Mouse (Mus musculus): Measurements from ENCODE around the gene Fam216b.

Gene Fam216b

GRCm38 (mm10) chr14:78088907-78089306 lies at the start of gene Fam216b:
Gene Fam216b, minus strand, starts transcription at chr14:78089007.
- DNase-seq (ENCODE audit: extremely low read depth, low read depth), result no peak

DNA sequence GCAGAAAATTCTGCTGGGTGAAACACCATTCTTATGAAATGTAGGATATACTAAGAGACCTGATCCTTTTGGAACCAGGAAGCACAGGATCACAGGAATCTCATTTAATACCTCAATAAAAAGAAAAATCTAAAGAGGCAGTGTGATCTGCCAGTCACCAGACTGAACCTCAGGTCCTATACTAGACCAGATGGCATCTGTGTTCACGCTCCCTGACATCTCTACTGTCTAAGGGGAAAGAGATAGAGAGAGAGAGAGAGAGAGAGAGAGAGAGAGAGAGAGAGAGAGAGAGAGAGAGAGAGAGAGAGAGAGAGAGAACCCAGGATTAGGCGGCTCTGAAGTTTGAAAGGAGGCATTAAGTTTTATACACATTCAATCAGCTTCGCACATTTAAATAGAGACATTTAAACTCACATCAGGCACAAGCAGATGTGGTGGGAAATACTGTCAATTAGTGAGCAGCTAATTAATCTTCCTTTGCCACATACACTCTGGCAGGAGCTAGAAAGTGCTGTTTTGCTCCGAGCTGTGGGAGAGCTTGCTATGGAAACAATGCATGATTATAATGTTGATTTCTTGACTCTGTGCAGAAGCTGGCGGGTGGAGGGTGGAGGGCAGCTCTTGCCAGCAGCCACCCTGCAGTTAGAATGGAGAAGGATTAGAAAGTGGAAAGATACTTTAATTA lies 43.7 kb upstream of the Fam216b start:
- DNase-seq (ENCODE audit: extremely low read depth, low read depth), result no peak

- no peak for DNase-seq (ENCODE audit: extremely low read depth, low read depth)
Measured at GRCm38 (mm10) chr14:78126670-78127069, 37.9 kb upstream of the Fam216b start.

GRCm38 (mm10) chr14:78120286-78120685 lies 31.5 kb upstream of the Fam216b start:
- no peak for DNase-seq (ENCODE audit: extremely low read depth, low read depth)

- no peak for DNase-seq (ENCODE audit: extremely low read depth, low read depth)
Measured at GRCm38 (mm10) chr14:78119449-78120200, 30.8 kb upstream of the Fam216b start.

DNA sequence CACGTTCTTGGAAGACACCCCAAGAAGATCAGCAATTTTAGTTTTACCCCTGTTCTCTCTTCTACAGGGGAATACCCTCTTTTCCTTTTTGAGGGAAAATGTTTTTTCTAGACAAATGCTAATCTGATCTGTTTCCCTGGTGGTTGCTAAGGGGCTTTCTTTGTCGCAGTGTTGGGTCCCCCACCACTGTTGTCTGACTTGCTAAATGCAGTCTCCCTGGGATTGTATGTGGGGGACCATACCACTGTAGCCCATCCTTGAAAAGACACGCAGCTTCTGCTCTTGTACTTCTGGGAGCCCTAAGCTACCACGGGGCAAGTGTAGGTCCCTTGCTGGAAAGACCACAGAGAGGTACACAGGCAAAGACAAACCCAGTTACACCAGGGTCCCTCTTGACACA lies 28.9 kb upstream of the Fam216b start:
- DNase-seq (ENCODE audit: extremely low read depth, low read depth), result no peak

DNA sequence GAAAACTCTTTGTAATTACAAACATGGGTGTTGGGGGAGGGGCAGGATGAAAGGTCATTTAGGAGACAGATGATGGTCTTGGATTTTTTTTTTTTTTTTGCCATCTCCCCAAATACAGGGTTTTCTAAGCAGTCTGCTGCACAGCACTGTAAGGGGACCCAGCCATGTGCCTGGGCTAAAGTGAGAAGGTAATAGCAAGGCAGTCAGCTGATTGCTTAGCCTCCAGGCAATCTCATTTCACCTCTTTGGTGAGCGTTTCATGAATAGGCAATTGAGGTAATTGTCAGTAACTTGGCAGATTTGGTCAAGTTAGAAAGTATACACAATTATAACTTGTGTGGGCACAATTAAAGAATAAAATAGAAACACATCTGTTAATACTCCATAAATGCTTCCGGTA lies 28.5 kb upstream of the Fam216b start:
- no peak for DNase-seq (ENCODE audit: extremely low read depth, low read depth)

- no peak for DNase-seq (ENCODE audit: extremely low read depth, low read depth)
Measured at GRCm38 (mm10) chr14:78112466-78112865, 23.7 kb upstream of the Fam216b start.

- no peak for DNase-seq (ENCODE audit: extremely low read depth, low read depth)
Measured at GRCm38 (mm10) chr14:78110871-78111270, 22.1 kb upstream of the Fam216b start.

DNA sequence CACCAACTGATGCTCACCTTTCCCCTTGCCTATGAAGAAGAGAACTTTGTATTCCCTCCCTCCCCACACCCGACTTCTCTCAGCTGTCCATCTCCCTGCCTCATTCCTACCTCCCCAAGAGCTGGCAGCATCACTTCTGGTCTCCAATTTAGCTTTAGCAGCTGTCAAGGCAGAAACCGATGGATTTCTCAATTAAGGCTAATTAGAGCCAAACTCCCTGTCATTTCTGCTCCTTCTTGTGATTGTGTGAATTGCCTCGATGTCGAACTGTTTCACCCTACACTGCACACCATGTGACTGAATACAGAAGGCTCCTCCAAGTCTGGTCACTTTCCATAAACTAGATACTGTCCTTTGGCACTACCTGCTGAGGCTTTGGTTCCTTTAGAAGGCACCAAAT lies 20.6 kb upstream of the Fam216b start:
- DNase-seq (ENCODE audit: extremely low read depth, low read depth), result no peak

DNA sequence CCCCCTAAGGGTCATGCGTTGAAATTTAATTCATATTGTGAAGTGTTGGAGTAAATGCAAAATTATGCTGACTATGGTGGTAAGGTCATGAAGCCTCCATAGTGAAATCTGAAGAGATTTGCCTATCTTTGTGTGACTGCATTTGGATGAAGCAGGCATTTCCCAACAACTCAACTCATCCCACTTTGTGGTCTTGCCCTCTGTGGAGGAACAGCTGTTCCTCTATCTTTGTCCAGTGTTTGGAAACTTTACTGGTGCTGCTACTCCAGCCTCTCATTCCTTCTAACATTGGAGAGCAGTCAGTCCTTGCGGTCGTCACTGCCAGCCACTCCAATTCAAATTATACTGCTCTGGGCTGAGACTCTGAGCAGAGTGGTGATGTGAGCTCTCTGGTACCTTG lies 19.6 kb upstream of the Fam216b start:
- DNase-seq (ENCODE audit: extremely low read depth, low read depth), result no peak

DNA sequence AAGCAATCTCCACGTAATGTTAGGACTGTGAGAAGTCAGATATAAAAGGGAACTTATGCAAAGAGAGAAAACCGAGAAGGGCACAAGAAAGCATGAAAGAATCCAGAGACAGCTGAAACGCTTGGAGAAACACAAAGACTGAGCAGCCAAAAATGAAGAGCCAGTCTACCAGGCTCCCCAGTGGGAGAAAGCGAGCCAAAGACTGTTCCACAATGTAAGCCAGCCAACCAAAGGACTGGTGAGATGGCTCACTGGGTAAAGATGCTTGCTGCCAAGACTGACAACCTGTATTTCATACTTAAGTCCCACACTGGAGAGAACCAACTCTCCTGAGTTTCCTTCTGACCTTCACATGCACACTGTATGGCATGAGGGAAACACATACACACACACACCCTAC lies 784 bp upstream of the Fam216b start:
- no peak for DNase-seq (ENCODE audit: extremely low read depth, low read depth)

DNA sequence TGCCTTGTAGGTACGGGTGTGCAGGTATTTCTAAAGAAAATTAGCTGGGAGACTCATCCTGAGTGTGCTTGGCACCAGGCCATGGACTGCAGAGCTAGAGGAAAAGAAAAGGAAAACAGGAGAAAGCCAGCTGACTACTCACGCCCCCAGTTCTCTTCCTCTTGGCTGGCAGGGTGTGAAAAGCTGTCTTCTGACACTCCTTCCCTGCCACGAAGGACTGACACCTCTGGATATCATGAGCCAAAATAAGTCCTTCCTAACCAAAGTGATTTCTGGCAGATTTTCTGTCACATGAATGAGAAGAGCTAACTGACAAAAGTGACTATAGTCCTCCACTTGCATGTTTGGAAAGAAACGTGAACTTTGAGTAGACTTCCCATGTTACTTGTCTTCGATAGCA lies 5.3 kb downstream of the Fam216b start:
- no peak for DNase-seq (ENCODE audit: extremely low read depth, low read depth)

DNA sequence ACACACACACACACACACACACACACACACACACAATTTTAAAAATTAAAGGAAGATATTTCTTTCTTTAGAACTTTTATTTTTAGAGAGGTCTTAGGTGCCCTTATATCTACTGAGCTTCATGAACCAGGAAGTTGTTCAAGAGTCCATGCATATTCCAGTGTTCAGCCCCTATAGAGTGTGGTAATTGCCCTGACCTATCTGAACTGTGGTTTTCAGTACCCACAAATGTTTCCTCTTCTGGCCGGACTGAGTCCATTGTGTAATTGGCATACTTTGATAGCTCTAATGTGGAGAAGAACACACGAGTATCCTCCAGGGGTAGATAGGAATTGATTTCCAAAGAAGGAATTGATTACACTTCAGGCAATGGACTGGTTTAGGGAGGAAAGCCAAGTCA lies 11.3 kb downstream of the Fam216b start:
- DNase-seq (ENCODE audit: extremely low read depth, low read depth), result no peak

GRCm38 (mm10) chr14:78065938-78066710 lies 22.7 kb downstream of the Fam216b start:
- DNase-seq (ENCODE audit: extremely low read depth, low read depth), result no peak

DNA sequence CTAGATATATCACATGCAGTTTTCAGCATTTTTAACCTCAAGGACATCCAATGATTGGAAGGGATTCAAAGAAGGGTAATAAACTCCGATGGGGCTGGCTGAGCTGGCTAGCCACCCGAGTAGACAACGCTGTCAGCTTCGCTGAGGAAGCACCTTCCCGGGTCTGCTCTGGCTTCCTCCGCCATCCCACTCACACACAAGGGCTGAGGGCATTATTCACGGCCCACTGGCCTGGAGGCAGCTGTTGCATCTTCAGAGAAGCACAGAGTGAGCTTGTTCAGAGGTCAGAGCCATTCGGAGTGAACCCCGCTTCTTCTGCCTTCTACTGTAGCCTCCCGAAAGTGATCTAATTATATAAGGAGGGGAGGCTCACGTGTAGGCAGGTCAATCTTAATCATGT lies 26.3 kb downstream of the Fam216b start:
- no peak for DNase-seq (ENCODE audit: extremely low read depth, low read depth)

DNA sequence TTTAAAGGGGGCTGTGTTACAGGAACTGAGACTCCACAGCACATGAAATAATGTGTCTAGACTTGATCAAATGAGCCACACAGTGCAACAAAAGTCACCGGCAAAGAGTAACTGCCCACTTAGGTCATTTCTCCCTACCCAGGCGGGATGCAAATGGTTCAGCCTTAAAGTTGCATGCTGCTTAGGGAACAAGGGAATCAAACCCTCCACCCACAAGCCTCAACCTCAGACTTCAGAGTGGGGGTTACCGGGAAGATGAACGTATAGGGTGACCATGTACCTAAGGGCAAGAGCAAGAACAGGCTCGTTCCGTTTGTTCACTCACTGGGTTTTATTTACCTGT lies 28.2 kb downstream of the Fam216b start:
- no peak for DNase-seq (ENCODE audit: extremely low read depth, low read depth)

- DNase-seq (ENCODE audit: extremely low read depth, low read depth), result no peak
Measured at GRCm38 (mm10) chr14:78059878-78060608, 28.8 kb downstream of the Fam216b start.

GRCm38 (mm10) chr14:78057362-78057761 lies 31.4 kb downstream of the Fam216b start:
- DNase-seq (ENCODE audit: extremely low read depth, low read depth), result no peak

DNA sequence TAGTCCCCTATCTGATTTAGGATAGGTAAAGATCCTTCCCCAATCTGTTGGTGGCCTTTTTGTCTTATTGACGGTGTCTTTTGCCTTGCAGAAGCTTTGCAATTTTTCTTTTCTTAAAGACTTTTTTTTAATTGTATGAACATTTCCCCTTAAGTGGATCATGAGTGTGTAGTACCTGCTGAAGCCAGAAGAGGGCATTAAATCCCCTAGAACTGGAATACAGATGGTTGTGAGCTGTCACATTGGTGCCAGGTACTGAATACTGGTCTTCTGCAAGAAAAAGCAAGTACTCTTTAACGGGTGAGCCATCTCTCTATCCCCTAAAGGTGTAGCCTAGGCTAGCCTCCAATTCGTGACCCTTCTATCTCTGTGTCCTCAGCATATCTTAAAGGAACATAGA lies 32.4 kb downstream of the Fam216b start:
- DNase-seq (ENCODE audit: extremely low read depth, low read depth), result no peak

DNA sequence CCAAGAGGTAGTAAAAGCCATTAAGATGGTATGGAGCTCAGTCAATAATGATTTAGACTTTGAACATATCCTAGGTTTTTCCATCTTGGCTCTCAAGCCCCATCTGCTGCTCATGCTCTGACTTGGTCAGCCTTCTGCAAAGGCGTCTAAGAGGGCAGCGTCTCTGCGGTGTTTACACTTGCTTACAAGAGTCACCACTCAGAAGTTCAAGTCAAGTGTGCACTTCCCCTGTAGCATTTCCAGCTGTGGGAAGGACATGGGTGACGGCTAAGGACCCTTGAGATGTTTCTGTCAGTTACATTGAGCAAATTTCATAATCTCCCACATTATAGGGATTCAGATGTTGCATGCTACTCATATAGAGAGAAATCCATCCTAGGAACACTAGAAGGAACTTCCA lies 40.1 kb downstream of the Fam216b start:
- no peak for DNase-seq (ENCODE audit: extremely low read depth, low read depth)

DNA sequence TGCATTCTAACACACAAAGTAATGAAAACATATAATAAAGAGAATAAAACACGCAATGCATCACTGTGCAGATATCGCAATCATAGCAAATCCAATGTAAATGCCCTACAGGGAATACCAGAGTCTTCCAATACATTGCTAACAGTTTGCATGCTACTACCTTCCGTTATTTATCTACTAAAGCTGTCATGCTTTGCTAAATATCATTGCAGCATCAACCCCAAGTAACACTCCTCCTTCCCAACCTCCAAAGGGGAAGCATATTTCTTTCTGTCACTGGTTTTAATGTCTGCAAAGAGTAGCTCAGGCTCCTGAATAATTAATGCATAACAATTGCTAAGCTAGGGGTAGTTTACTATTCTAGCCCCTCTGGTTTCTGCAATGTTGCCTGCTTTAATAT lies 40.5 kb downstream of the Fam216b start:
- DNase-seq (ENCODE audit: extremely low read depth, low read depth), result no peak

Data from MEL-GATA-1-ER (cell line).